Mouse (Mus musculus): Measurements from ENCODE around the gene Traf3ip3.
A peak's percentile ranks its signal among the peaks of the same experiment; 100 is the strongest.

Gene Traf3ip3

DNA sequence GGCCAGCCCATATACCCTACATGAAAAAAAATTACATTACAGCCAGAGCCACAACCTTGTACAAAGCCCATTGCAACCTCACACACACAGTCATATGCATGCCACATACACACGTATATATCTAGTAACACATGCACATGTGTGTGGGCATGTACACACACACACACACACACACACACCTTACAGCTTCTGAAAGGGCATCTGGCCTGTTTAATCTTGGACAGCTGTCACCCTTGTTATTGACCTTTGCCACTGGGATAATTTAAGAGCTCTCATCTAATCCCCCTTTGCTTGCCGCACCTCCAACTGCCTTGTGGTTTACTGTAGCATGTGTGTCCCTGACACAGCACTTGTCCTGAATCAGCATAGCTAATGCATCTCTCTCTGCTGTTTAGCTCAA is 2.3 kb upstream of the Traf3ip3 start:
- DNase-seq: no peak

DNA sequence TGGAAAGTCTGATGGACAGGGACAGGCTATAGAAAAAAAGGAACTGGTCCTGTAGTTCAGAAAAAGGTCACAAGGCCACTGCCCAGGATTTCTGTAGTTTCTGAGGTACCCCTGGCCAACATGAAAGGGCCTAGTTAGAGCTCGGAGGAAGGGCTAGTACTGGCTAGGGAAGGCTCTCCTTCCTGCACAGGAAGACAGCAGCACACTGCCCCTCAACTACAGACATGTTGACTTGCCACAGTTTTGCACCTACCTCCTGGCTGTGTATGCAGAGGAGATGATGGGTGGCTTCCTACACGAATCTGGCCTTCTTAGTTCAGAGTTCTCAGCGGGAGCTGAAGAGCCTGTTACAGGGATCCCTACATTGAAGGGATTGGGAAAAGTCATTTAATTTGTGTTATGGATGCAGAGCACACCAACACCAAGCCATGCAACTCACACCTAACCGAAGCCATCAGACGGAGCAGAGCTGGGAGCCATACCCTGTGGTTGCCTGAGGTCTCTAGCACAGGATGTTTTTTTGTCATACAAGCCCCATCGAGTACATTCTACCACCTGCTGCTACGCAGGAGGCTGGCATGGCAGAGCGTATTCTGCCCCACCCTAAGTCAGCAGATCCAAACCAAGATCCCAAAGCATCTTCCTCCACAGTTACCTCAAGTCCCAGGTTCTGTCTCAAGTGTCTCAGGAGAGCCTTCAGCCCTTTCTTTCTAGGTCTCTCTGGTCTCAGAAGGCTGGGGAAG is 692 bp downstream of the Traf3ip3 start:
- no peak for DNase-seq

DNA sequence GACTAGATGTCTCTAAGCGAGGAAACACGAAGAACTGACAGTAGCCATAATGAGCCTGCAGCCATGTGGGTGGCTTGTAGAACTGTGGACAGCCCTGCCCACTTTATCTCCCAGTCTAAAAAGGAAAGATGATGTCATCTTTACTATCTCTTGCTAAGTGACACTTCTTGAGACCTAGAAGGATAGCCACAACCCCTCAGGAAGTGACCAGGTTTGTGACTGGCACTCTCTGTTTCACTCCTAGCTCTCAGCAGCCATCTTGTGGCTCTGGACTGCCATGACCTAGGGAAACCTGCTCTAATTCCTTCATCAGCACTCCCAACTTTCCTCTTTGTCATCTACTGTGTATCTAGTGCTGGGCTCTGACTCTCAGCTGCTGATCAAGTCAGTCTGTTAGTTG is 3.2 kb downstream of the Traf3ip3 start:
- no peak for DNase-seq

DNA sequence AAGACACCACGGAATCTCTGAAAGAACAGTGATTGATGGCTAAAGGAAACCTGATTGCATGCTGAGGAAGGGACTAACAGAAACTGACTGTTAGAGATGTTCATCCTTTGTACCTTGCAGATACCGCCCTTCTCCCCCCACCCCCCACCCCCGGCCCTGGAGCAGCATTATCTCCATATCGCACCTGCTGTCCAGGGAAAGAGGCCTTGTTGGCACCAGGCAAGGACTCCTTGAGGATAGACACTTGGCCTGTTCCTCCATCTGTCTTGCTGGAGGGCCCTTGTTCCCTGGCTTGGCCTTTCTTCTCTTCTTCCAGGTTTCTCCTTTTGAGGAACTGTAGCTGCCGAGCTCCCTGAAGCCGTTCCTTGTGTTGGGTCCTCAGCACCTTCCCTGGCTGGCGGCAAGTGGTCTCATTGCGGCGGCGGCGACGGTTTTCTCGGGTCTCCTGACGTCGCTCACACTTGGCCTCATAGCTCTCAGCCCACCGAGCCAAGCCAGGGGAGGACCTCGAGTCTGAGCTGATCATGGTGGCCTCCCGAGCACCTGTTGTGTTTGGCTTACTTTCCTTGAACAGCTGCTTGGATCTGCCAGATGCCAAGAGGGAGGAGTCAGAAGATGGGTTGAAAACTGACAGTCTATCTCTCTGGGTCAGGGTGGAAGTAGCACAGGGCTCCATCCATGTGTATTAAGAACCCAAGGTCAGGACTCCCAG is 3.9 kb downstream of the Traf3ip3 start:
- no peak for DNase-seq

DNA sequence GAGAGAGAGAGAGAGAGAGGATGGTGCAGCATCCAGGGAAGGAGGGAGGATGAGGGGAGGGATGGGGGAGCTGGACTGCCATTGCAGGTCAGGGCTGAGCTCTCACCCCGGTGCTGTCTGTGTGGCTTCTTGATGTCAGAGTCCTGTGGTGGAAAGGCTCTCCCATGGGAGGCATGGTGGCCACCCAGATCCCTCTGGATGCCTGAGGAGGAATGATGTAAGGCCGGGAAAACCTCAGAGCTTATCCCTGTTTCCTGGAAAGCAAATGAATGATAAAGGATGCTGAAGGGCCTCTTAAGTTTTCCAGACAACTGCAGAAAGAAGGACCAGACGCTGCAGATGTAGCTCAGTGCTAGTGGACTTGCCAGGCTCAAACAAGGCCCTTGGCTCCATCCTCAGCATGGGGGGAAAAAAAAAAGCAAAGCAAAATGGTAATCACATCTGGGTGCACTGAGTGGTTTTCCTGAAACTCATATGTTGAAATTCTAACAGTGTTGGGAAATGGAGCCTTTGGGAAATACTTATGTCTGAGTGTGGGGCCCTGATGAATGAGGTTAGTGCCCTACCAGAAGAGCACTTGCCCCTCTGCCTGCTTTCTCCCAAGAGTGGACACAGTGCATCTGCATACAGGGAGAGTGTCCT is 6.2 kb downstream of the Traf3ip3 start:
- no peak for DNase-seq

DNA sequence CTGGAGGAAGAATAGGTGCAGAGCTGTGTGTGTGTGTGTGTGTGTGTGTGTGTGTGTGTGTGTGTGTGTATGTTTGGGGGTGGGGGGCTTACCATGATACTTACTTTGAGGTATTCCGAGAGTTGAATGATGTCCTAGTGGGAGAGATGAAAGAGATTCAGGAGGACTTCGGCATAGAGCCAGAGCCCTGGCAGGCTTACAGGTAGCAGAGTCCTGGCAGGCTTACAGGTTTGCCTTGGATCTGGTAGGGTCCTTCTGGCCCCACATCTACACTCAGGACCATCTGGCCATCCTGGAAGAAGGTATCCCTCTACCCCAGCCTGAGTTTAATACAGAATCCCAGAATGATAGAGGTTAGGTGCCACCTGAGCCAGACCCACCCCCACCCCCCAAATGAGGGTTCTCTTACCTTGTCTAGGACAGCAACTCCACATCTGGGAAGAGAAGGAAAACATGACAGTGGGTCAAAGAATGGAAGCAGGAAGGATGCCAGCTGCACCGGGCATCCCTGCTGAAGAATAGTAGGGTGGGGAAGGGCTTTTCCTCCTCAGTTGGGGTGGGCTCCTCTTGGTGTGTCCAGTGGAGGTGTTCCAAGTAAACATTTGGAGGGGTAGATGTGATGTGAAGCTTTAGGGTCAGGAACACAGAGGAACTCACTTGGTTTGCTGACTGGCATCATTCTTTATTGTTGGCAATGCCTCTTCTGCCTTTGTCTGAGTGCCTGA is 6.9 kb downstream of the Traf3ip3 start:
- DNase-seq: peak; percentile 50

DNA sequence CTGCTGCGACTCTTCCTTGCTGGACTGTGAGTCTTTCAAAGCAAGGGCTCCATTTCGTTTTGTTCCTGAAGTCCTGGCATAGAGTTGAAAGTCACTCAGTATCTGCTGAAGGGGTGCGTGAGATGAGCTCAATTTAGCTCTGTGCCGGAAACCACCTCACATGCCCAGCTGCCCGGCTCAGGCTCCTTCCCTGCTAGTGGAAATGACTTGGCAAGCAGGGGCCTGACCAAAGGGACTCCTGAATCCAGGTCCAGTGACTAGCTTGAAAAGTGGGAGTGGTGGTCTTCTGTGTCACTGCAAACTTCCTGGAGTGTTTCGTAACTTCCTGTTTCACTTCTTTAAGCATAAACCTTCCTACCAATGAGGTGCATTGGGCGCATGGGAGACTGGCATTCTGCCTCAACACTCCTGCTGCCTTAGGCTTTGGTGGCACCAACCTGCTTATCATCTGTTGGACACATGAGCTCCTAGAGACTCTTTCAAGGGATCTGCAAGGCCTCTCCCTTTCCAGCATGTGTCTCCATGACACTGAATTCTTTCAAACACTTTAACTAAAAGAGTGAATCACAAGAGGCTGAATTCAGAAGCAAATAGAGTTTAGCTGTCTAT is 9.7 kb downstream of the Traf3ip3 start:
- DNase-seq: no peak

DNA sequence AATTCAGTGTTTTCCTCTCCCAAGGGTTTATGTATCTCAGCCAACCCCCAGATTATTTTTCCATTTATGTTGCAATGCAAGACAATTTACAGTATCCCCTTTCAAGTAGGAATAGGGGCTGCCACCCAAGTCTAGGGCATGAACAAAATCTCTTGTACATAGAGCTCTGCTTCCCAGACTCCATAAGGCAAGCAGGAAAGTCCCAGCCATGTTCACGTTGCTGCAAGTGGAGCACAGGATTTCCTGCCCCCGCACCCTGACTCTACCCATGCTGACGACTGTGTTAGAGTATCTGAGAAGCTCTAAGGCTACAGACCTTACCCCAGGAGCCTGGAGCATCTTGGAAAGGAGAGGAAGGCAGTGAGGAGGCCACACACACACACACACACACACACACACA is 11.7 kb downstream of the Traf3ip3 start:
- no peak for DNase-seq

DNA sequence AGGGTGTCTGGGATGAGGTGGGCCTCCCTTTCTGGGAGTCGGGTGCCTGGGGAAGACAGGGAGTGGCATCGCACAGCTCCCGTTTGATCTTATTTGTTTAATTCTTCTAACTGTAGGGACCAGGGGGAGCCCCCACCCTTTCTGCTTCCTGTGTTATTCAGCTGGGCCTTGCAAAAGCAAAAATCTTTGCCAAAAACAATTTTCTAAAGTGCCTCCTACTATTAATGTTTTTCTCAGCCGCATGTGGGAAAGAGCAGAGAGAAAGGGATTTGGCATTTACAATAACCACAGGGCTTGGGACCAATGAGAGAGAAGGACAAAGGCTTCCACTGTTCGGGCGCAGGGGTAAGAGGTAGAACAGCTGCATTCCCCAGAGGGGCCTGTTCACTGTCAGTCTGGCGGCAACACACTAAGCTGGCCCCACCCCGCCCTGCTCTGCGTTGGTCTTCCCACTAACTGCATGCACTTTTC is 12.3 kb downstream of the Traf3ip3 start:
- no peak for DNase-seq

DNA sequence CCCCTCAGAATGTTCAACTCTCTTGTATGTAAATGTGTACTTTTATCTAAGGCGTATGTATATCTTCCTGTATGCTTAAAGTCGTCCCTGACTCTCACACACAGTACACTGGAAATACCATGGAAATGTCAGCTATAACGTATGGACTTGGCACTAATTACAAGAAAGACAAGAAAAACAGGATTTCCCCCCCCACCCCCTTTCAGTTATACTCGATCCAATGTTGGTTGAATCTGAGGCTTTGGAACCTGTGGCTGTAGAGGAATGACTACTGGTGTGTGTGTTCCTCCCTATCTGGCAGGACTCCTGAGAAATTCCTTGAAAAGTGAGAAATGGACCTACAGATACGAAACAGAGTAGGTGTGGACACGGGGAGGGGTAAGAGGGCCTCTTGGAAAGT is 13.2 kb downstream of the Traf3ip3 start:
- no peak for DNase-seq

DNA sequence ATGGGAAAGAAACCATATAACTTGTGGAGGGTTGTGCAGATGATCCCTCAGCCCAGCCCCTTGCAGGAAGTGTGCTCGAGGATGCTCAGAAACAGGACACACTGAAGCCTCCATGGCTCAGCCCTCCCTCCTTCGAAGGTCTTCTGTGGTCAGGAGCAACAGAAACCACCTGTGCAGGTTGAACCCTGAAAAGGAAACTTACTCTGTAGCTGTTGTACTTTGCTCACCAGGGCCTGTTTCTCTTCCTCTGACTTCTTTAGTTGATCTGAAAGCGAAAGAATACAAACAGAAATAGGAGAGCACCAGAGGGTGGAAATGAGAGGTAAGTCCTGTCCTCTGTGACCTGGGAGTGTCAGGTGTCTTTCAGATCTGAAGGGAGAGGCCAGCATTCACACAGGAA is 20.4 kb downstream of the Traf3ip3 start:
- DNase-seq: no peak

DNA sequence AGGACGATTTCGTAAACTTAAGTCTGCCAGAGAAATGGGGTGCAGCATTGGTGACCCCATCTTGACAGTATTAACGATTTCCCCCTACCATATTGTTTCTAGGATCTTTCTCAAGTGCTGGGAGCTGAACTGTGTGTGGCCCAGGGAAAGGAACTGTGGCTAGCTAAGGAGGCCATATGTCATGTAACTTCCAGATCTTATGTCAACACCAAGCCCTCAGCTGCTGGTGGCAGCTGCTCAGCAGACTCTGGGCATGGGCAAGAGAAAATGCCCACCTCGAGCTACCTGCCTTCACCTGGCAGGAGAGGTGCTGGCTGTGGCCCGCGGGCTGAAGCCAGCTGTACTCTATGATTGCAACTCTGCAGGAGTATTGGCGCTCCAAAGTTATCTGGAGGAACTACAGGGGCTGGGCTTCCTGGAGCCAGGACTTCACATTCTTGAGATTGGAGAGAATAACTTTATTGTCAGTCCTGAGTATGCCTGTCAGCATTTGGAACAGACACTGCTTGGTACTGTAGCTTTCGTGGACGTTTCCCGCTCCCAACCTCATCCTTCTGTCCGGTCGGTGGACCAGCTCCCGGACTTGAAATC is 27.3 kb downstream of the Traf3ip3 start:
- no peak for DNase-seq

DNA sequence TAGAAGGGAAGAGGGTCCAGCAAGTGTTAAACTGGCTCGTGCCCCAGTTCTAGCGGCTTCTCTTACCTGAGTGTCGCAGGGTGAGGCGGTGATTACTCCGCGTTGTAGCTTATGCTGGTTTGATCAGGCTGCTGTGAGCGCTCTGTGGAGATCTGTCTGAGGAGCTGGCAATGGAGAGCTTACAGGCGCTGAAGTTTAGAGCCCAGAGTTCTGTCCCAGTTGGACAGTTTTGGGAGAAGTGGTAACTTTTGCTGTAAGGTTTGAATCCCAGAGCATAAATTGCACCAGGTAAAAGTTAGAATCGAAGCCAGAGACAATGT is 27.7 kb downstream of the Traf3ip3 start:
- no peak for DNase-seq

DNA sequence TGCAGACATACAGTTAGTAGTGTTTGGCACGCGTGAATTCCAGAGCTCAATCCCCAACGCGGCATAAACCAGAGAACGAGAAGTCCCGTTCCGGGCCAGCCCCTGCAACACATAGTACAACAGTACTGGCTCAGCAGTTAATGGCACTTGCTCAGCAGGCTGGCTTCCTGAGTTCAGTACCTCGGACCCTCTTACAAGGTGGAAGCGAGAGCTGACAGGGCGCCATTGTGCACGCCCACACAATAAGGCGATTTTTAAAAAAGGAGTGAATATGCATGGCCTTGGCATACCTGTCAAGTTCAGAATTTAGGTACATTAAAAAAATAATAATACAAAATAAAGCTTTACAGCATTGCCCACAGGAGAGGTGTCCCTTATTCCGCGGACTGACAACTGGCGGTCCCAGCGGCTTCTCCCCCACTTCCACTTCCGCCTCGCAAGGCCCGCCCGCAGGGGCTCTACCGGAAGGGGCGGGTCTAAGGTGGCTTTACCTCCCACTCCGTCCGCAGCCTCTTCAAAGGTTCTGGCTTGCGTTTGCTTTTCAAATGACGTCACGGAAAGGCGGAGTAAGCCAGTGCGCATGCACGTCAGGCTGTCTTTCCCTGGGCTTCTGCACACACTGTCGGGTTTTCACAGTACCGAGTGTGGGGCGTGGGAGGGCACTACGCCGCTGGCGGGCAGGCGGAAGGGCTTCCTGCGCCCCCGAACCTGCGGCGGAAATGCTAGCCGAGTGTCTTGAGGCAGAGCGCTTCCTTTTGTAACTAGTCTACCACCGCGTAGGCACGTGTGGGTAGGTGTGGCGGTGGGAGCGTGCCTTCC is 28.3 kb downstream of the Traf3ip3 start:
- DNase-seq: peak; percentile 94

DNA sequence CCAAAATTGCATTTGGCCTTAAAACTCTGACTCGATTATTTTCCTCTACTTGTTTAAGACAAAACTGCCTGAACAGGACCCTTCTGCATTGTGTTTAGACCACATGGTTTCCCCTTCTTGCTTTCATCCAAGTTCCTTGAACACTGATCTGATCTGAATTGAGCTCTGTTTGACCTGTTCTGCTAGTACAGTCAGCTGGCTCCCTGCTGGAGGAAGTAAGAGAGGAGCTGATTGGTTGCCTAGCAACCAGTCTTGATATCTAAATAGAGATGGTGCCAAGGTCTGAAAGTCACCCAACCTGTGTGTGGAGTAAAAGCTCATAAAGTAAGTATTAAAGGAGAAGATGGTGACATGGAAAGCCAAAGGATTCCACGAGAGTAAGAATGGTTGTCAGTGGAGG is 31.6 kb downstream of the Traf3ip3 start:
- no peak for DNase-seq

DNA sequence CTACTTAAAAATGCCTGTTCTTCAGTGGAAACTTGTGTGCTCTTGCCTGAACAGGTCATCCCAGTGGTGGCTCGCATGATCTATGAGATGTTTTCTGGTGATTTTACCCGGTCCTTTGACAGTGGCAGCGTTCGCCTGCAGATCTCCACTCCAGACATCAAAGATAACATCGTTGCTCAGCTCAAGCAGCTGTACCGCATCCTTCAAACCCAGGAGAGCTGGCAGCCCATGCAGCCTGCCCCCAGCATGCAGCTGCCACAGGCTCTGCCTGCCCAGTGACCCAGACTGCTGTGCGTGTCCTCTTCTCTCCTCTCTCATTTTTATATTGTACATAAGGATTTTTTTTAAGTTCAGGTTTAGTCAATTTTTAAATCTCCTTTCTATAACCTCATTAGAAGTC is 32.3 kb downstream of the Traf3ip3 start:
- DNase-seq: no peak

DNA sequence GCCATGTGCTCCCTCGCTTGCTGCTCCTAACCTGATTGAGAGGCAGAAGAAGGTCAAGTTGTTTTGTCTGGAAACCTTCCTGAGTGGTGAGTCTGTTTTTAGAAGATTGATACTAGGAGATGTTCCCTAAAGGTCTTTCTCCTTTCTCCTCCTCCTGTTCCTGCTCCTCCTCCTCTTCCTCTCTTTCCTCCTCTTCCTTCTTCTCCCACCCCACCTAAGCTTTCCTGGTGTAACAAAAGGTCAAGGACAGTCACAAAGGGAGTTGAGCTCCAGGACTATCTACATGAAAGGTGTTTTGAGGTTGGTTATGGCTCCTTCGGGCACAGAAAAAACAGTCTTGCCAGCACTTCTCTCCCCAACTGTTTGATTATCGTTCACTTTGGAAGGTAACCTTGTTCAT is 33.8 kb downstream of the Traf3ip3 start, which contains the start of gene A130010J15Rik:
A130010J15Rik (plus strand) TSS at position 301 of the 400 bp plus-strand sequence.
- no peak for DNase-seq

DNA sequence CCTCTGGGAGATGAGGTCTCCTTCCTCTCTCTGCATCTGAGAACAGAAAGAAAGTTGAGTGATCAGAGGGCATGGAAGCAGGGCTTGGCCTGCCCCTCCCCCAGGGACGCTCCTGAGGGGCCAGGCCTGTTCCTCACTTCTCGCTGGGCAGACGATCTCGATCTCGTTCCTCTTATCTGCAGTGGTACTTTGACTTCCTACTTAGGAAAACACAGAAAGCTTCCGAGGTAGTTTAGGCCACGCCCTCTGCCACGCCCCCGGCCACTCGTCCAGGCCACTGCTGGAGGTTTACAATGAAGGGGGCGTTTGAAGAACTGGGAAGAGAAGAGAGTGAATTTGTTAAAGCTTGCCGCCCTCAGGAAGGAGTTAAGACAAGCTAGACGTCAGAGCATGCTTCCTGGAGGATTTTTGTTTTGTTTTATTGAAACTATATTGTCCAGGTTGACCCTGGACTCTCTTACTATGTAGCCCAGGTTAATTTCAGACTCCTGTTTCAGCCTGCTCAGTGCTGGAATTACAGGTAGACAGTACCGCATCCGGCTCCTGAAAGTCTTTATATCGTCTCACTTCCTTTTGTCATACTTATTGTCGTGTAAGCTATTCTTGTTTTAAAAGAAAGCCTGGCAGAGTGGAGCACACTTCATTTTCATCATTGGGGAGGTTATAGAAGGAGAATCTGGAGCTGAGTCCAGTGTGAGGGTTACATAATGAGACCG is 41.0 kb downstream of the Traf3ip3 start:
- DNase-seq: no peak

DNA sequence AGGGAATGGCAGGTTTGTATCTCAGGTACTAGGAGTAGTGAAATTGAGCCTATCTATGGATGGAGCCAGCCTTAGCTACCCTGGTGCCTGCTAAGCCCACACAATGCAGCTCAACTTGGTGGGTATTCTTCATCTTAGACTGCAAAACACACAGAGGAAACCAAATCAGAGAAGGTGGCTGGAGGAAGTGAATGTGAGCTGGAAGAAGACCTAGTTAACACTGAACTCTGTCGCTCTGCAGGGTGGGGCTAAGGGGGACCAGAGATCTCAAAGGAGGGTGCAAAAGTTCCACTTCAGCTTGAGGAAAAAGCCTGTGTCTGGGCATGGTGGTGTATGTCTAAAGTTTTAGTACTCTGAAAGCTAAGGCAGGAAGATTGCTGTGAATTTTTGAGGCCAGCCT is 41.9 kb downstream of the Traf3ip3 start:
- no peak for DNase-seq

DNA sequence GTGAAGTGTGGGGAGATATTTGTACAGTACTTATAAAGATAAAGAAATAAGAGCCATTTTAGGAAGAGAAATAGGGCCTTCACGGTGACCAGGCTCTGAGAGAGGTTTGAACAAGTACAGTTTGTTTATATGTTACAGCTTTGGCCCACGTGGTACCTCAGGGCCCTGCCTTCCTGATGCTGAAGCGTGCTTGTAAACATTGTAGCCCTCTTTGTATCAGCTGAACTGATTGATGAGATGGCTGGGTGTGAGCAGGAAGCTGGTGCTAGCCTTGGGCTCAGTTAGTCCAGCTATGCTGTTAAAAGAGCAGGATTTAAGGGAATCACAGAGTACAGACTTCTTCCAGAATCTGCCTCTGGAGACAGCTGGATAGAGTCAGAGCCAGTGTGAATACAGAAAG is 42.3 kb downstream of the Traf3ip3 start:
- DNase-seq: no peak

DNA sequence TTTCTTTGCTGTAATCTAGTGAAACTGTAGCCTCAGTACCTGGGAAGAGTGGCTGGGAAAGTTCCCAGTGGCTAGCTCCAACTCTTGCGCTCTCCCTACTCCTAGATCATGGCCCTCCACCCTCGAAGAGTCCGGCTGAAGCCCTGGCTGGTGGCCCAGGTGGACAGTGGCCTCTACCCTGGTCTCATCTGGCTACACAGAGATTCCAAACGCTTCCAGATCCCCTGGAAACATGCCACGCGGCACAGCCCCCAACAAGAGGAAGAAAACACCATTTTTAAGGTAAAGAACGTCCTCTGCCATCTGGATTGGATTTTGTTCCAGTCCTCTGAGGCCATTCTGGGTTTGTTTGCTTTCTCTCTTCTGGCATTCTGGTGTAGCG is 44.4 kb downstream of the Traf3ip3 start:
- no peak for DNase-seq
